Mouse (Mus musculus): ENCODE measurements at regions not wholly inside any gene's neighbourhood (a gene's known extent, or its start where the extent isn't known, plus 50 kb on each side); places are given as distances from the start of the nearest gene placed in this dataset.

GRCm38 (mm10) chr17:89357241-89357640 lies 156.8 kb upstream of the Fshr start:
- TF ChIP-seq CTCF (IDR thresholded peaks at IDR 0.05; ENCODE audit: low read depth, low read length) (no peak), POLR2A (IDR thresholded peaks at IDR 0.05; ENCODE audit: extremely low read depth, insufficient read depth, low read length) (no peak)

DNA sequence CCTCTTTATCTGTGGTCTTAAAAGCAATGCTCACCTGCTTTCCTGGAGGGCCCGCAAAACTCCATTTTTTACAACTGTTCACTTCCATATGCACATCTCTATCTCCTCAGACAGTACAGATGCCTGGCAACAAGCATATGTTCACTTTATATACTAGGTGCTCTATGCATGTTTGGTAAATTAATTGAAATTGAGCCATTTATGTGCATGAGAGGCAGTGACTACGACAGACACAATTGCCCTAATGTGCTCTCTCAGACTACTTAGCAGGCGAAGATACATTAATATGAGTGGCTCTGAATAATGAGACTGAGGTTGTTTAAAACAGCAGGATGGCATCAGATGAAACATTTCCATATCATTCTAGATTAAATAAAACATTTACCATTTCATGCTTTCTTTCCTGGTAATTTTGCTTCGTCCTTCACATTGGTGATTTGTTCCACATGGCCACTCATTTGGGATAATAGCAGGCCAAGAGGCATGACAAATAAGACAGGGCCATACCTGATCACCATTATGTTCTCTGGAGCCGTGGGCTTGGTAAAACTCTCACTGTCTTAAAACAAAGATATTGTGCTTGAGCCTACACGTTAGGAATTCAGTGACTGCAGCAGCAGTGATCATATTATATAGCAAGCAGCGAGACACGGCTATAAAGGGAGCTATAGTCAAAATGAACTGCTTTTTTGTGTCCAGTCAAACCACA lies 140.2 kb upstream of the Fshr start:
- WGBS = 81% methylated on average over 8 of the region's 8 CpGs
- no peak overlapping the region for H3K27ac ChIP-seq (replicated peaks; ENCODE audit: insufficient read depth, low read depth, low read length)

More at GRCm38 (mm10) chr17:89357241-89357640, 156.8 kb upstream of the Fshr start:
- H3K27ac ChIP-seq (replicated peaks; ENCODE audit: insufficient read depth, low read depth, low read length) = no peak overlapping the region
- no peak overlapping the region for H3K9ac ChIP-seq (ENCODE audit: low read depth, low read length)
- no peaks in the 10 kb centered on the region for H3K27me3 ChIP-seq (ENCODE audit: control insufficient read depth, insufficient read depth, low read length)
- H3K79me2 ChIP-seq (ENCODE audit: control insufficient read depth, insufficient read depth, low read length) = no peaks in the 10 kb centered on the region
- H3K4me1 ChIP-seq (ENCODE audit: control insufficient read depth, insufficient read depth, low read length) = no peaks in the 10 kb centered on the region
- no peaks in the 10 kb centered on the region for H3K36me3 ChIP-seq (ENCODE audit: control insufficient read depth, insufficient read depth, low read length)
- no peak for DNase-seq (ENCODE audit: extremely low read depth, low read depth, low spot score)
- H3K4me3 ChIP-seq (ENCODE audit: insufficient read depth, low read depth, low read length) = no peak overlapping the region

GRCm38 (mm10) chr17:89319602-89320288 lies 119.3 kb upstream of the Fshr start:
- WGBS = 55% methylated on average over 2 of the region's 2 CpGs
- H3K79me2 ChIP-seq (ENCODE audit: control insufficient read depth, insufficient read depth, low read length) = no peaks in the 10 kb centered on the region
- H3K36me3 ChIP-seq (ENCODE audit: control insufficient read depth, insufficient read depth, low read length) = no peaks in the 10 kb centered on the region
- no peak for TF ChIP-seq POLR2A (IDR thresholded peaks at IDR 0.05; ENCODE audit: extremely low read depth, insufficient read depth, low read length)
- TF ChIP-seq CTCF (IDR thresholded peaks at IDR 0.05; ENCODE audit: low read depth, low read length) = no peak
- no peaks in the 10 kb centered on the region for H3K4me1 ChIP-seq (ENCODE audit: control insufficient read depth, insufficient read depth, low read length)
- H3K9ac ChIP-seq (ENCODE audit: low read depth, low read length) = no peak overlapping the region
- no peak for DNase-seq (ENCODE audit: extremely low read depth, low read depth, low spot score)
- no peak overlapping the region for H3K27ac ChIP-seq (replicated peaks; ENCODE audit: insufficient read depth, low read depth, low read length)
- no peaks in the 10 kb centered on the region for H3K27me3 ChIP-seq (ENCODE audit: control insufficient read depth, insufficient read depth, low read length)
- no peak overlapping the region for H3K4me3 ChIP-seq (ENCODE audit: insufficient read depth, low read depth, low read length)

More for the DNA sequence above, 140.2 kb upstream of the Fshr start:
- Histone ChIP-seq H3K4me1 (ENCODE audit: control insufficient read depth, insufficient read depth, low read length) (no peaks in the 10 kb centered on the region), H3K79me2 (ENCODE audit: control insufficient read depth, insufficient read depth, low read length) (no peaks in the 10 kb centered on the region), H3K4me3 (ENCODE audit: insufficient read depth, low read depth, low read length) (no peak overlapping the region), H3K27me3 (ENCODE audit: control insufficient read depth, insufficient read depth, low read length) (no peaks in the 10 kb centered on the region), H3K9ac (ENCODE audit: low read depth, low read length) (no peak overlapping the region), H3K36me3 (ENCODE audit: control insufficient read depth, insufficient read depth, low read length) (no peaks in the 10 kb centered on the region)
- no peak for DNase-seq (ENCODE audit: extremely low read depth, low read depth, low spot score)
- TF ChIP-seq POLR2A (IDR thresholded peaks at IDR 0.05; ENCODE audit: extremely low read depth, insufficient read depth, low read length) (no peak), CTCF (IDR thresholded peaks at IDR 0.05; ENCODE audit: low read depth, low read length) (no peak)

DNA sequence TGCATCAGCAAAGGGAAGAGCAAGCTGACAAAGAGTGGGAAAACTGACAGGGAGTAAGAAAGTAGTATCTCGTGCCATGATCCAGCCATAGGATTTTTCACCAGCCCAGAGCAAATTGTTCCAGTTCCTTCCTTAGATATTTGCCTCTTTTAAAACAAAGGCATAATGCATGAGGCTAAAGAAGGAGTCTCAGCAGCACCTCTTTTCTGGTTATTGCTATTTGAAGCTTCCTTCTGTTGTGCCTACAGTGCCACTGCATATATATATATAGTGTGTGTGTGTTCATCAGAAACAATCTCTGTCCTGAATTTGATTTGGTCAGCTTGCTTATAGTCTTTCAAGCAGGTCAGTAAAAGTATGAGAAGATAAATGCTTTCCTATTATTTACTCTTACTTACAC lies 117.9 kb upstream of the Fshr start:
- Histone ChIP-seq H3K79me2 (ENCODE audit: control insufficient read depth, insufficient read depth, low read length) (no peaks in the 10 kb centered on the region), H3K27me3 (ENCODE audit: control insufficient read depth, insufficient read depth, low read length) (no peaks in the 10 kb centered on the region), H3K4me1 (ENCODE audit: control insufficient read depth, insufficient read depth, low read length) (no peaks in the 10 kb centered on the region), H3K4me3 (ENCODE audit: insufficient read depth, low read depth, low read length) (no peak overlapping the region), H3K36me3 (ENCODE audit: control insufficient read depth, insufficient read depth, low read length) (no peaks in the 10 kb centered on the region), H3K27ac (replicated peaks; ENCODE audit: insufficient read depth, low read depth, low read length) (no peak overlapping the region), H3K9ac (ENCODE audit: low read depth, low read length) (no peak overlapping the region)
- DNase-seq (ENCODE audit: extremely low read depth, low read depth, low spot score) = no peak
- WGBS = 79% methylated on average over 1 of the region's 1 CpGs
- TF ChIP-seq POLR2A (IDR thresholded peaks at IDR 0.05; ENCODE audit: extremely low read depth, insufficient read depth, low read length) (no peak), CTCF (IDR thresholded peaks at IDR 0.05; ENCODE audit: low read depth, low read length) (no peak)

DNA sequence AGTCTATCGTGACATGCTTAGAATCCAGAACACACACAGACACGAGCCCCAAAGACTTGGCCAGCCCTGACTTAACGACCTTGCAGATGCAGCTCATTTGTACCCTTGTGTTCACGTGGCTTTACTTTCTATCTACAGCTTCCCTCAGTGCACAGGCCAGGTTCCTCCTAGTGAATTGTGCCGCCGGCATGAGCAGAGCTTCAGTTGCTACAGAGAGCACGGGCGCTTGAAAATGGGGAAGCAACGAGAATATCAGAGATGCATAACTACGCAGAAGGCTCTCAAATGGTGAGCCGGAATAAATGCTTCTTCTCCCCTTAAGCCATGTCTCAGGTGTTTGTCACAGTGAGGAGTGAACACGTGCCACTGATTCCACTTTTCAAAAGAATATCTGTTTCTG lies 110.7 kb upstream of the Fshr start:
- Histone ChIP-seq H3K27ac (replicated peaks; ENCODE audit: insufficient read depth, low read depth, low read length) (no peak overlapping the region), H3K9ac (ENCODE audit: low read depth, low read length) (no peak overlapping the region), H3K79me2 (ENCODE audit: control insufficient read depth, insufficient read depth, low read length) (no peaks in the 10 kb centered on the region), H3K4me1 (ENCODE audit: control insufficient read depth, insufficient read depth, low read length) (no peaks in the 10 kb centered on the region), H3K27me3 (ENCODE audit: control insufficient read depth, insufficient read depth, low read length) (no peaks in the 10 kb centered on the region), H3K4me3 (ENCODE audit: insufficient read depth, low read depth, low read length) (no peak overlapping the region), H3K36me3 (ENCODE audit: control insufficient read depth, insufficient read depth, low read length) (no peaks in the 10 kb centered on the region)
- DNase-seq (ENCODE audit: extremely low read depth, low read depth, low spot score) = no peak
- TF ChIP-seq POLR2A (IDR thresholded peaks at IDR 0.05; ENCODE audit: extremely low read depth, insufficient read depth, low read length) = no peak
- no peak for TF ChIP-seq CTCF (IDR thresholded peaks at IDR 0.05; ENCODE audit: low read depth, low read length)
- WGBS = 78% methylated on average over 12 of the region's 12 CpGs

DNA sequence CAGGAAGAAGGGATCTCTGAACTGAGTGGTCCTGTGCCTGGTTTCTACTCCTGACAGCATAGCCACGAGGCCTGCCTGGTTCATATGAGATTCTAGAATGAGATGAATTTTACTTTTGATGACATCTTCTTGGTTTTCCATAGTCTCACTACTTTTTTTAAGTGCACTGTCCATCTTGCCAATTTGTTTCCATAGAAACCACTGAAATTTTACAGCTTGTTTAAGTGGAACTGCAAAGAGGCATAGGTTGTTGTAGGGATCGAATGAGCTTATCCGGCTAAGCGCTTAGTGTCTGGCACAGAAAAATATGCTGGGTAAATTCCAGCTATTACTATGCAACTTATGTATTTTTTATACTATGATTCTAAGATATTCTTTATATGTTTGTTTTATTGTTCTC lies 100.8 kb upstream of the Fshr start:
- Histone ChIP-seq H3K27ac (replicated peaks; ENCODE audit: insufficient read depth, low read depth, low read length) (no peak overlapping the region), H3K79me2 (ENCODE audit: control insufficient read depth, insufficient read depth, low read length) (no peaks in the 10 kb centered on the region), H3K4me1 (ENCODE audit: control insufficient read depth, insufficient read depth, low read length) (no peaks in the 10 kb centered on the region), H3K27me3 (ENCODE audit: control insufficient read depth, insufficient read depth, low read length) (no peaks in the 10 kb centered on the region), H3K36me3 (ENCODE audit: control insufficient read depth, insufficient read depth, low read length) (no peaks in the 10 kb centered on the region), H3K9ac (ENCODE audit: low read depth, low read length) (no peak overlapping the region), H3K4me3 (ENCODE audit: insufficient read depth, low read depth, low read length) (no peak overlapping the region)
- no peak for TF ChIP-seq CTCF (IDR thresholded peaks at IDR 0.05; ENCODE audit: low read depth, low read length)
- TF ChIP-seq POLR2A (IDR thresholded peaks at IDR 0.05; ENCODE audit: extremely low read depth, insufficient read depth, low read length) = no peak
- 71% methylated on average over 4 of the region's 4 CpGs for WGBS
- DNase-seq (ENCODE audit: extremely low read depth, low read depth, low spot score) = no peak

All from liver, adult 2 months (tissue).